Mouse (Mus musculus) midbrain, embryonic 13.5 days (tissue): ENCODE measurements at regions not wholly inside any gene's neighbourhood (a gene's known extent, or its start where the extent isn't known, plus 50 kb on each side); places are given as distances from the start of the nearest gene placed in this dataset.

Source experiments
- ATAC-seq: fragments of 200-750 bp; cut with Nextera tagmentation; 2 replicates; pipeline ENCODE4 v1.8.0; 2017; ENCODE audit warnings: mild to moderate bottlenecking, moderate TSS enrichment, moderate library complexity
- H3K27ac ChIP-seq: fragments of 300-500 bp; sonication (generic); 2 replicates; pipeline ENCODE4 v1.5.1; 2015; ENCODE audit warnings: inconsistent platforms, mild to moderate bottlenecking, moderate library complexity
- H3K27me3 ChIP-seq: fragments of 300-500 bp; sonication (generic); 2 replicates; pipeline ENCODE4 v1.6.1; 2015; ENCODE audit warnings: mild to moderate bottlenecking, inconsistent platforms
- H3K36me3 ChIP-seq: fragments of 300-500 bp; sonication (generic); 2 replicates; pipeline ENCODE4 v1.6.1; 2015; ENCODE audit warnings: mild to moderate bottlenecking, inconsistent platforms
- H3K4me1 ChIP-seq: fragments of 300-500 bp; sonication (generic); replicated peaks from 2 replicates; pipeline ENCODE4 v1.6.1; 2015; ENCODE audit warnings: inconsistent platforms
- H3K4me2 ChIP-seq: fragments of 300-500 bp; sonication (generic); replicated peaks from 2 replicates; pipeline ENCODE4 v1.6.1; 2015; ENCODE audit warnings: moderate library complexity, mild to moderate bottlenecking, inconsistent platforms
- H3K4me3 ChIP-seq: fragments of 300-500 bp; sonication (generic); replicated peaks from 2 replicates; pipeline ENCODE4 v1.5.1; 2015; ENCODE audit warnings: mild to moderate bottlenecking, inconsistent platforms
- H3K9ac ChIP-seq: fragments of 300-500 bp; sonication (generic); replicated peaks from 2 replicates; pipeline ENCODE4 v1.6.1; 2015; ENCODE audit warnings: mild to moderate bottlenecking, inconsistent platforms
- H3K9me3 ChIP-seq: fragments of 300-500 bp; sonication (generic); 2 replicates; pipeline ENCODE4 v1.6.1; 2016; ENCODE audit warnings: mild to moderate bottlenecking, inconsistent platforms
- WGBS: fragments of 180-500 bp; shearing (Covaris S2); methylation state at CpG from one replicate; pipeline ENCODE4 v1.1.7; 2015; 5-methylcytosine and 5-hydroxymethylcytosine counted together

GRCm38 (mm10) chr13:98579731-98580130, 57.5 kb downstream of the Tmem174 start:
- Histone ChIP-seq H3K36me3 (no peaks in the 10 kb centered on the region), H3K9ac (no peak overlapping the region), H3K27me3 (peaks cover 96% of the 10 kb centered on the region), H3K27ac (no peak overlapping the region), H3K4me3 (no peak overlapping the region), H3K4me2 (no peak overlapping the region), H3K4me1 (no peaks in the 10 kb centered on the region), H3K9me3 (no peaks in the 10 kb centered on the region)
- 77% methylated on average over 3 of the region's 3 CpGs for WGBS
- no peak for ATAC-seq

DNA sequence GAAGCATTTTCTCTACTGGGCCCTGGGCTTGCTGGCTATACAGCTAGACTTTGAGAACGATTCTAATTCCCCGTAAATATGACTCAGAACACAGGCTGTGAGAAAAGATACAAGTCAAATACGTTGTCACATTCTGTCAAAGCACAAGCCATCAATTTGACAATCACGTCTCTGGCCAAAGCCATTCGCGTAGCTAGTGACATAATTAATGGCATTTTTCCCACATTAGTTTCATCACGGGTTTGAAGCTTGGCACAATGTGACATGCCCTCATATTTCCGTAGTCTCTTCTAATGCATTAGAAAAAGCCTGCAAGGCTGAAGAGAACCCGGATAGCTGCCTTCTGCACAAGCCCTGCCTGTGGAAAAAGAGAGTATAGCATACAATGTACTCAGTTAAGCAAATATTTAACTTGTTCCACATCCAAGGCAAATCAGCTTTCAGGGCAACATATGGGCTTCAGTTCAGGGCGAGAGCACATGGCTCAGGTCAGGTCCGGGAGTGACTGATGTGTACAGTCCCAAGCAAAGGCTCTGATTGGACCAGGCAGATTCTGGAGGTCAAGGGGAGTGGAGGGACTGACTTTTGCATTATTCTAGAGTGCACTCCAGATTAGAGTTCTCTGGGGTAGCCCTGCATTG, 58.7 kb downstream of the Tmem174 start:
- H3K4me2 ChIP-seq, result no peak overlapping the region
- no peak overlapping the region for H3K4me3 ChIP-seq
- ATAC-seq, result no peak
- 69% methylated on average over 11 of the region's 11 CpGs for WGBS
- peaks cover 7% of the 10 kb centered on the region for H3K4me1 ChIP-seq
- no peaks in the 10 kb centered on the region for H3K36me3 ChIP-seq
- no peak overlapping the region for H3K9ac ChIP-seq
- H3K27ac ChIP-seq, result no peak overlapping the region
- peaks cover 95% of the 10 kb centered on the region for H3K27me3 ChIP-seq
- H3K9me3 ChIP-seq, result no peaks in the 10 kb centered on the region

DNA sequence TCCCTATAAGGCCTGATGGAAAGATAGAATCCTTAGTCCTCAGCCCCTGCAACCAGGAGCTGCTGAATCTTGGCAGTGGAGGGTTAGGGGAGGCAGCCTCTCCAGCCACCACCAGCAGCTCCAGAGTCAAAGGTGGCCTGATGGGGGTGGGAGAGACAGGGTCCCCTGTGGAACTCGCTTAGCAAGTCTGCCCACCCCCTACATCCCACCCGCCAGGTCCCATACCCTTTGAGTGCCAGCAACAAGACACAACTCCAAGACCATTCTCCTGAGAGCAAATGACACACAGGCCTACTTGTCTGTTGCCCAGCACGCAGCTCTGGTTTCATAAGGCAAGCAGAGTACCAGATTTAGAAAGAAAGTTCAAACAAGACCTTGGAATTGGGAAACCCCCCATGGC, 61.1 kb downstream of the Tmem174 start:
- peaks cover 97% of the 10 kb centered on the region for H3K27me3 ChIP-seq
- H3K27ac ChIP-seq, result no peak overlapping the region
- 75% methylated on average over 3 of the region's 3 CpGs for WGBS
- no peak overlapping the region for H3K4me2 ChIP-seq
- no peak for ATAC-seq
- no peaks in the 10 kb centered on the region for H3K9me3 ChIP-seq
- no peak overlapping the region for H3K9ac ChIP-seq
- peaks cover 25% of the 10 kb centered on the region for H3K4me1 ChIP-seq
- no peaks in the 10 kb centered on the region for H3K36me3 ChIP-seq
- H3K4me3 ChIP-seq, result no peak overlapping the region

DNA sequence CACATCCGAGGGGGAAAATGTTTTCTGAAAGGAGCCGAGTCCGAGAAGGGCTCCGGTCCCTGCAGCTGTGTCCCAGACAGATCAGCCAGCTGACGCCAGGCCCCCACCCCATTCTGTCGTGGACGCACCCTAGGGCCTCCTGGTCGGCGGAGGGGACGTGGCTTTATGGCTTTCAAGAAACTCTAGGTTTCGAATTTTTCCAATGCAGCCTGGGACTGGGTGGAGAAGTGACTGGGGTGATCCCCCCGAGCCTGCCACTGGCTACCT, 63.2 kb downstream of the Tmem174 start:
- no peak for ATAC-seq
- Histone ChIP-seq H3K4me3 (no peak overlapping the region), H3K9me3 (no peaks in the 10 kb centered on the region), H3K27ac (no peak overlapping the region), H3K36me3 (no peaks in the 10 kb centered on the region), H3K4me1 (peaks cover 25% of the 10 kb centered on the region), H3K27me3 (peaks cover 98% of the 10 kb centered on the region), H3K9ac (no peak overlapping the region), H3K4me2 (peak overlapping the region; percentile 64; the same call in 1 of the 2 replicates)
- 14% methylated on average over 12 of the region's 12 CpGs for WGBS

GRCm38 (mm10) chr13:98573261-98574056, 63.8 kb downstream of the Tmem174 start:
- no peaks in the 10 kb centered on the region for H3K9me3 ChIP-seq
- peaks cover 95% of the 10 kb centered on the region for H3K27me3 ChIP-seq
- H3K9ac ChIP-seq, result peak overlapping the region; percentile 41; the same call in 1 of the 2 replicates
- peaks cover 25% of the 10 kb centered on the region for H3K4me1 ChIP-seq
- peak overlapping the region; percentile 64 for H3K4me2 ChIP-seq
- peak overlapping the region; percentile 38 for H3K4me3 ChIP-seq
- 8% methylated on average over 39 of the region's 39 CpGs for WGBS
- no peak overlapping the region for H3K27ac ChIP-seq
- no peaks in the 10 kb centered on the region for H3K36me3 ChIP-seq
- peak; percentile 62 for ATAC-seq

GRCm38 (mm10) chr13:98572581-98573260, 64.5 kb downstream of the Tmem174 start:
- Histone ChIP-seq H3K27me3 (peaks cover 95% of the 10 kb centered on the region), H3K4me3 (peak overlapping the region; percentile 38), H3K9ac (peak overlapping the region; percentile 41), H3K4me1 (peaks cover 25% of the 10 kb centered on the region), H3K27ac (no peak overlapping the region), H3K9me3 (no peaks in the 10 kb centered on the region), H3K36me3 (no peaks in the 10 kb centered on the region), H3K4me2 (peak overlapping the region; percentile 64)
- under 1% methylated on average over 50 of the region's 50 CpGs for WGBS
- peak; percentile 92 for ATAC-seq

DNA sequence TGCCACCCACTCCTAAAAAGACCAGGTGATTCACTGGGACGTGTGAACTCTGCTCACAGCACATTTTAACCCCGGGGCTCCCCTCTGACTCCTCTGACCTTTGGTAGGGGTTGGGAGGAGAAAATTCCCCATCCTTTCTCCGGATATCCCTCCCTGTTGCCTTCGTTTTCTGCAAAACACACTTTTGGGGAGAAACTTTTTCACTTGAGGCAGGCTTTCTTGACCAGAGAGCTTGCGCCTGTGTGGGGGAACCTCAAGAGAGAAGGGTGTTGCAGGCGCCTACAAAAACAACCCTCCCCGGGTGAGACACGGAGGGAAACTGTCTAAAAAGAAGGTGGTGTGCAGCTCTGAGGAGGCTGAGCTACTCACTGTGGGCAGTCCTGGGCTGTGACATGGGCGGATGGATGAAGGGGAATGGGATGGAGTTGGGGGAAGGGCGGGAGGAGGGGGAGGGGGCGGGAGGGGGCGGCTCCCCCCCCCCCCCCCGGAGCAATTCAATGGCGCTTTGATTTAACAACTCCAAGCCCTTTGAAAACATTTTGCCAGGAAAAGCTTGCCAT, 65.1 kb downstream of the Tmem174 start:
- WGBS, result under 1% methylated on average over 9 of the region's 14 CpGs
- H3K36me3 ChIP-seq, result no peaks in the 10 kb centered on the region
- no peak overlapping the region for H3K27ac ChIP-seq
- H3K4me1 ChIP-seq, result peaks cover 25% of the 10 kb centered on the region
- peak overlapping the region; percentile 64 for H3K4me2 ChIP-seq
- H3K9ac ChIP-seq, result no peak overlapping the region
- H3K9me3 ChIP-seq, result no peaks in the 10 kb centered on the region
- H3K4me3 ChIP-seq, result peak overlapping the region; percentile 38; the same call in 1 of the 2 replicates
- ATAC-seq, result peak; percentile 84
- H3K27me3 ChIP-seq, result peaks cover 95% of the 10 kb centered on the region

DNA sequence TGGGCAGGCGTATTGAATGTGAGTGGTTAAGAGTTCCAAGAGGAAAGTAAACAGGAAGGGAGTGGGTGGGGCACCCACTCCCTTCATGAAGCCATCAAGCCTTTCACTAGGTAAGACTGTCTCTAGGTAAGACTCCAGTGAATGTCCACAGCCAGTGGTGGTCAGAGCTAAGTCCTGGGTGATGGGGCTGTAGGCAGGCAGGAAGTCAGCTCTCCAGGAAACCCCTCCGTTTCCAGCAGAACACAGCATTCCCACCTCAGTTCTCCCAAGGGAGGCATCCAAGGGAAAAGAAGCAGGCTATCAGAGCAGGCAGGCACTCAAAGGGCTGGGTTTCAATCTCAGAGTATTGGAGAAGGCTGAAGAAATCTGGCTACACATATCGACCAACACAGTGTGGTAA, 66.2 kb downstream of the Tmem174 start:
- H3K4me2 ChIP-seq, result no peak overlapping the region
- no peak overlapping the region for H3K27ac ChIP-seq
- H3K9me3 ChIP-seq, result no peaks in the 10 kb centered on the region
- peaks cover 95% of the 10 kb centered on the region for H3K27me3 ChIP-seq
- H3K4me1 ChIP-seq, result peaks cover 25% of the 10 kb centered on the region
- H3K36me3 ChIP-seq, result no peaks in the 10 kb centered on the region
- no peak overlapping the region for H3K9ac ChIP-seq
- no peak overlapping the region for H3K4me3 ChIP-seq
- 43% methylated on average over 3 of the region's 3 CpGs for WGBS
- ATAC-seq, result no peak

- no peaks in the 10 kb centered on the region for H3K36me3 ChIP-seq
- H3K4me3 ChIP-seq, result no peak overlapping the region
- H3K4me1 ChIP-seq, result no peaks in the 10 kb centered on the region
- no peak for ATAC-seq
- no peak overlapping the region for H3K9ac ChIP-seq
- H3K27ac ChIP-seq, result no peak overlapping the region
- H3K9me3 ChIP-seq, result no peaks in the 10 kb centered on the region; the same call in 1 of the 2 replicates
- peaks cover 18% of the 10 kb centered on the region for H3K27me3 ChIP-seq
- H3K4me2 ChIP-seq, result no peak overlapping the region
- 84% methylated on average over 6 of the region's 6 CpGs for WGBS
Observed at GRCm38 (mm10) chr13:98555693-98556092, 63.9 kb upstream of the Gm10320 start.

- Histone ChIP-seq H3K36me3 (no peaks in the 10 kb centered on the region), H3K9ac (no peak overlapping the region), H3K27ac (no peak overlapping the region), H3K27me3 (peaks cover 45% of the 10 kb centered on the region), H3K4me3 (no peak overlapping the region), H3K9me3 (no peaks in the 10 kb centered on the region), H3K4me2 (no peak overlapping the region), H3K4me1 (no peaks in the 10 kb centered on the region)
- ATAC-seq, result no peak
- WGBS, result 67% methylated on average over 13 of the region's 13 CpGs
Observed at GRCm38 (mm10) chr13:98551471-98552020, 59.7 kb upstream of the Gm10320 start.

GRCm38 (mm10) chr13:98547223-98547622, 55.4 kb upstream of the Gm10320 start:
- Histone ChIP-seq H3K36me3 (no peaks in the 10 kb centered on the region), H3K9me3 (no peaks in the 10 kb centered on the region), H3K27ac (no peak overlapping the region), H3K4me3 (no peak overlapping the region), H3K4me1 (peaks cover 16% of the 10 kb centered on the region), H3K27me3 (peaks cover 69% of the 10 kb centered on the region), H3K9ac (no peak overlapping the region), H3K4me2 (no peak overlapping the region)
- WGBS, result 88% methylated on average over 5 of the region's 5 CpGs
- no peak for ATAC-seq

GRCm38 (mm10) chr13:98546116-98546515, 54.3 kb upstream of the Gm10320 start:
- no peak overlapping the region for H3K27ac ChIP-seq
- H3K36me3 ChIP-seq, result no peaks in the 10 kb centered on the region
- H3K9ac ChIP-seq, result no peak overlapping the region
- H3K4me3 ChIP-seq, result no peak overlapping the region
- ATAC-seq, result 0 out of 2 replicates have a peak, but pooled peaks have one; percentile 27
- H3K4me2 ChIP-seq, result peak overlapping the region; percentile 11; the same call in 1 of the 2 replicates
- peaks cover 69% of the 10 kb centered on the region for H3K27me3 ChIP-seq
- H3K9me3 ChIP-seq, result no peaks in the 10 kb centered on the region
- H3K4me1 ChIP-seq, result peaks cover 16% of the 10 kb centered on the region
- WGBS, result 25% methylated on average over 5 of the region's 5 CpGs
